Mouse (Mus musculus): ENCODE results near the gene Bahd1. TPM values are rescaled to one million over a fixed set of nuclear protein-coding genes. Genes with fewer than 3 reads are reported as not detected.

Bahd1 gene
- 1 to 10 TPM; 5.2 to 6.4 TPM for total RNA-seq (2021)
- long read RNA-seq, experiment 1, partial matches to known transcripts, result 1 of 1 reads
- long read RNA-seq, experiment 1, other reads (novel, unspliced or antisense), result 0 of 1 reads
- long read RNA-seq, experiment 2, result 0 reads

- peak within 1 kb of the TSS; percentile 89 for H3K27ac ChIP-seq
- DNase-seq, result peak; percentile 56
- intact Hi-C loops (cut with DNase I), result loop anchor here (2.0 kb wide), 2 partner anchors 39 to 73 kb away; partner anchors contain the start of gene Ivd
- TF ChIP-seq CTCF (IDR thresholded peaks at IDR 0.05), result no peak
- peak within 1 kb of the TSS; percentile 99 for H3K4me3 ChIP-seq
Observed at GRCm38 (mm10) chr2:118899981-118900825, at the start of gene Bahd1. Gene Bahd1, plus strand, starts transcription at chr2:118900377.

DNA sequence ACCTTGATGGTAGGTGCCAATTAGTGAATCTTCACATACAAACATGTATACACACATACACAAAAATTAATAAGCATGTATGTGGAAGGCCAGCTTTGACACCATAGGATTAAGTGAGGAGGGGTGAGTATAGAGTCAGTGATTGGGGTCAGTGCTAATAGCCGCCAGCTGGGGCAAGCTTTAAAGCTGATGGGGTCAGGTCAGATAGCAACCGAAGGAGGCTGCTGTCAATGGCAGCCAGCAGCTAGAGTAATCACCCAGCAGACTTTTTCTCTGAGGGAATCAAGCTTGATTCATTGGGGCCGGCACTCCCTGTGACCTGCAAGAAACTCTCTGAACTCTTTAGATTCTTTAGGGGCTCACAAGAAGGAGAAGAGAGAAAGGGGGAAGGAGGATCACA is 48.4 kb upstream of the Bahd1 start:
- no peak for DNase-seq
- intact Hi-C loops (cut with DNase I), result no loop called here
- Histone ChIP-seq H3K27ac (no peak overlapping the region), H3K4me3 (no peak overlapping the region)
- TF ChIP-seq CTCF (IDR thresholded peaks at IDR 0.05), result no peak

GRCm38 (mm10) chr2:118861454-118862339 is 38.5 kb upstream of the Bahd1 start, which contains the start of gene Ivd:
Gene Ivd, plus strand, starts transcription at chr2:118861954.
- Histone ChIP-seq H3K4me3 (peak within 1 kb of the TSS; percentile 77), H3K27ac (peak within 1 kb of the TSS; percentile 90)
- peak; percentile 96 for DNase-seq
- no peak for TF ChIP-seq CTCF (IDR thresholded peaks at IDR 0.05)
- intact Hi-C loops (cut with DNase I), result loop anchor here (2.0 to 5.0 kb wide), 2 partner anchors 39 to 49 kb away; partner anchors contain the start of genes Bahd1 and Knstrn

DNA sequence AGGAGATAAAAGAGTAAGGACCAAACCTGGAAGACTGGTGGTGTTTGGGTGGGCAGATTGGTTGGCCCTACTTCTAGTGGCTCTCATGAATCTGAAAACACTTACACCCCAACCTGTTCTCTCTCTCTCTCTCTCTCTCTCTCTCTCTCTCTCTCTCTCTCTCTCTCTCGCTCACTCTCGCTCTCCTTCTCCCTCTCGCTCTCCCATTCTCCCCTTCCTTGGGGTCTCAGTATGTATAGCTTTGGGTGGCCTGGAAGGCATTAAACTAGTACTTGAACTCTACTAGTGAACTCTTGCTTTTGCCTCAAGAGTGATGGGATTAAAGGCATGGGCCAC is 37.9 kb upstream of the Bahd1 start:
- no peak for TF ChIP-seq CTCF (IDR thresholded peaks at IDR 0.05)
- Histone ChIP-seq H3K27ac (peak overlapping the region; percentile 90), H3K4me3 (peak overlapping the region; percentile 77)
- no peak for DNase-seq
- intact Hi-C loops (cut with DNase I), result loop anchor here (5.0 kb wide), 1 partner anchor 50 kb away; the partner anchor contains the start of gene Knstrn

- TF ChIP-seq CTCF (IDR thresholded peaks at IDR 0.05), result no peak
- Histone ChIP-seq H3K4me3 (no peak overlapping the region), H3K27ac (no peak overlapping the region)
- no peak for DNase-seq
- intact Hi-C loops (cut with DNase I), result no loop called here
Observed at GRCm38 (mm10) chr2:118870601-118871000, 29.6 kb upstream of the Bahd1 start.

- no peak overlapping the region for H3K27ac ChIP-seq
- TF ChIP-seq CTCF (IDR thresholded peaks at IDR 0.05), result no peak
- H3K4me3 ChIP-seq, result no peak overlapping the region
- intact Hi-C loops (cut with DNase I), result no loop called here
- no peak for DNase-seq
Observed at GRCm38 (mm10) chr2:118871032-118871431, 29.1 kb upstream of the Bahd1 start.

GRCm38 (mm10) chr2:118873018-118873417 is 27.2 kb upstream of the Bahd1 start:
- no peak for TF ChIP-seq CTCF (IDR thresholded peaks at IDR 0.05)
- intact Hi-C loops (cut with DNase I), result no loop called here
- H3K27ac ChIP-seq, result no peak overlapping the region
- H3K4me3 ChIP-seq, result no peak overlapping the region
- no peak for DNase-seq

- DNase-seq, result no peak
- no peak overlapping the region for H3K27ac ChIP-seq
- no peak overlapping the region for H3K4me3 ChIP-seq
- TF ChIP-seq CTCF (IDR thresholded peaks at IDR 0.05), result no peak
- intact Hi-C loops (cut with DNase I), result no loop called here
Observed at GRCm38 (mm10) chr2:118873890-118874430, 26.2 kb upstream of the Bahd1 start.

DNA sequence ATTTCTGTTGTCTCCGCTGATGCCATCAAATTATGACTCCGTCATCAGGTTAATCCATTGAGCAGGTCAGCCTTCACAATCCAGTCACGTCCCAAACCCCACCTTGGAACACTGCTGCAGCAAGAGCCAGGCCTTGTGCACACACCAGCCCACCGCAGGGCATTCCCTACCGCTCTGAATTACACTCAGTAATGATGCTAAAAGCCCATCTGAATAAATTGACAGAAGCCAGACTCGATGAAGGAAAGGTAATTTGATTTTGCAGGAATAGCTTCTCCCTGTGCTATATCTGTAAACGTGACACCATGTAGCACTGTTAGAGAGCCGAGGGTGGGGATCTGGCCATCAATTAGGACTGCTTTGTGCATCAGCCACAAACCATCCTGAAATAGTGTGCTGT is 24.9 kb upstream of the Bahd1 start:
- intact Hi-C loops (cut with DNase I), result no loop called here
- Histone ChIP-seq H3K4me3 (no peak overlapping the region), H3K27ac (no peak overlapping the region)
- TF ChIP-seq CTCF (IDR thresholded peaks at IDR 0.05), result no peak
- DNase-seq, result no peak

DNA sequence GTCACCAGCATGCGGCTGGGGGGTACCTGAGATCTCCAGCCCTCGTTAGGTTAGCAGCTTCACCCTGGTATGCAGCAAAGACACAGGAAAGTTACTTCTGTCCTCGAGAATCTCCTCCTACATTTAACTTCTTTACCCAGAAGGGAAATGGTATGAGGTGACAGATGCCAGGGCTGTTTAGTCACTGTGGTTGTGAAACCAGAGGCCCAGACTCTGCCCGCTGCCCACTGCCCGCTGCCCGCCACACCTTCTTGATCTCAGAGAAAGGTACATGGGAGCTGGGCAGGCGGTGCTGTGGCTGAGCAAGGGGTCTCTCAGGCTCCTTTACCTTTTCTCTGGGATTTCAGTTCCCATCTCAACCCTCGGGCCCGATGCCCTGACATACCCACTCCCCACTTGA is 23.7 kb upstream of the Bahd1 start:
- no peak for DNase-seq
- Histone ChIP-seq H3K4me3 (no peak overlapping the region), H3K27ac (no peak overlapping the region)
- TF ChIP-seq CTCF (IDR thresholded peaks at IDR 0.05), result no peak
- intact Hi-C loops (cut with DNase I), result no loop called here

- no peak for DNase-seq
- H3K4me3 ChIP-seq, result no peak overlapping the region
- no peak for TF ChIP-seq CTCF (IDR thresholded peaks at IDR 0.05)
- intact Hi-C loops (cut with DNase I), result no loop called here
- no peak overlapping the region for H3K27ac ChIP-seq
Observed at GRCm38 (mm10) chr2:118881019-118881418, 19.2 kb upstream of the Bahd1 start.

DNA sequence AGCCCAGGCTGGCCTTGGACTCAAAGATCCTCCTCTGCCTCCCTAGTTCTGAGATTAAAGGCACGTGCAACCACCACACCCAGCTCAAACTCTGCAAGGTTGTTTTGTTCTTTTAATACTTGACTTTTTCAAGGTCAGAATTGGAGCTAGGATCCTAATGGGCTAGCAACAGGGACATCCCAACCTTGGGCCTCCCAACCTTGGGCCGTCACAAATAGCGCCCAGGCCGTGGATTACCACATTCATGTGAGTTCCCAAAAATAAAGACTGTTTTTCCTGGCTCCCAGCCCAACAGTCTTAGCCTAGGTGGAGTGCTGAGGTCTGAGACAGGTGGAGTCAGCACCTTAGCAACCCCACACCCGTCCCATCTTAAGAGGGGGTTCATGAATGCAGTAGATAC is 18.2 kb upstream of the Bahd1 start:
- DNase-seq, result no peak
- intact Hi-C loops (cut with DNase I), result loop anchor here (2.0 kb wide), 1 partner anchor 117 kb away; no protein-coding TSS in a partner anchor

More for the DNA sequence above, 18.2 kb upstream of the Bahd1 start:
- no peak overlapping the region for H3K4me3 ChIP-seq
- no peak for TF ChIP-seq CTCF (IDR thresholded peaks at IDR 0.05)
- H3K27ac ChIP-seq, result no peak overlapping the region

Measured in gastrocnemius, adult 2 months (tissue).